Mouse (Mus musculus): Measurements from ENCODE around the gene Oxgr1.

Gene Oxgr1

DNA sequence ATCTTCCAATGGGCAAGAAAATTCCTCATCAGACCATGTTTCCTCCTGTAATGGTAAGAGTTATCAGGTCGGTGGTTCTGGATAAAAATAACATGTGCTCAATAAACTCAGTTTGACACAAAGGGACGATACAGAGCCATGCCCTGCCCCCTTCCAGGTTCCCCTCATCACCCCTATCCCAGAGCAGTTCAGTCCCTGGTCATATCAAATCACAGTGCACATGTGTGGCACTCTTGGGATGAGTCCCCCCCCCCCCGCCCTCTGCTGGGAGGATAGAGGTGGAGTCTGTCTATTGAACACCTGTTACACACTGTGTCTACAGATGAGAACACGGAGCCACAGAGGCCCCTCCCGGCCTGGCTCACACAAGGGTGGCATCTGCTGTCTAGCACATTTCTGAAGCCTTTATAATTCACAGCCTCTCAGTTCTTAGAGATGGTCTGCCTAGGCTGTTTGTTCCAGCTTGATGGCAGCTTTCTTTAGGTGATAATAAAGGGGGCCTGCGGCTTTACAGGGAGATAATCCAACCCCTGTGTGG is 61.5 kb downstream of the Oxgr1 start:
- DNase-seq (ENCODE audit: low spot score in 2 of 2): no peak

Data from heart, adult 9 months (tissue).